Mouse (Mus musculus) MEL (cell line): ENCODE measurements around the gene Yipf4. TPM values are rescaled to one million over a fixed set of nuclear protein-coding genes. Genes with fewer than 3 reads are reported as not detected.

ENCODE experiments used
- DNase-seq: peaks from one replicate; pipeline ENCODE4 v3.0.0; 2011; ENCODE audit warnings: low read depth, low spot score
- H3K27ac ChIP-seq: 2 replicates; pipeline ENCODE4 v1.5.1; 2012; ENCODE audit warnings: low read depth, mild to moderate bottlenecking, control low read depth, low read length, moderate library complexity; ENCODE audit not compliant: control insufficient read depth
- H3K27me3 ChIP-seq, 2 experiments: fragments of 150-350 bp in 1 of 2; sonication (generic) in 1 of 2; 2 replicates each; pipeline ENCODE4 v1.6.1; 2012; ENCODE audit warnings: low read length in 2 of 2, mild to moderate bottlenecking in 2 of 2, improper control_type of control experiment in 1 of 2, moderate library complexity in 1 of 2; ENCODE audit not compliant: insufficient read depth in 2 of 2, control insufficient read depth in 1 of 2
- H3K36me3 ChIP-seq, 2 experiments: 2 replicates each; pipeline ENCODE4 v1.6.1; 2012 to 2014; ENCODE audit warnings: low read length in 2 of 2, improper control_type of control experiment in 1 of 2, inconsistent platforms in 1 of 2, mild to moderate bottlenecking in 1 of 2; ENCODE audit not compliant: insufficient read depth in 2 of 2, control insufficient read depth in 1 of 2
- H3K4me1 ChIP-seq, 2 experiments: fragments of 150-350 bp in 1 of 2; sonication (generic) in 1 of 2; 2 replicates each; pipeline ENCODE4 v1.6.1; 2012; ENCODE audit warnings: low read length in 2 of 2, improper control_type of control experiment in 1 of 2, mild to moderate bottlenecking in 1 of 2; ENCODE audit not compliant: insufficient read depth in 2 of 2, control insufficient read depth in 1 of 2
- H3K4me3 ChIP-seq, 2 experiments: fragments of 150-350 bp in 1 of 2; sonication (generic) in 1 of 2; 2 replicates each; pipeline ENCODE4 v1.5.1; 2012; ENCODE audit warnings: low read depth in 2 of 2, low read length in 2 of 2, mild to moderate bottlenecking in 2 of 2, moderate library complexity in 2 of 2, control low read depth in 1 of 2, improper control_type of control experiment in 1 of 2; ENCODE audit not compliant: control insufficient read depth in 1 of 2, insufficient read depth in 1 of 2
- H3K79me2 ChIP-seq: 2 replicates; pipeline ENCODE4 v1.6.1; 2012; ENCODE audit warnings: mild to moderate bottlenecking, low read length, moderate library complexity; ENCODE audit not compliant: control insufficient read depth, poor library complexity, insufficient read depth
- H3K9ac ChIP-seq: 2 replicates; pipeline ENCODE4 v1.6.1; 2012; ENCODE audit warnings: low read depth, mild to moderate bottlenecking, control low read depth, low read length, moderate library complexity; ENCODE audit not compliant: control insufficient read depth, poor library complexity, severe bottlenecking
- H3K9me3 ChIP-seq: fragments of 150-350 bp; sonication (generic); replicated peaks from 2 replicates; pipeline ENCODE4 v1.6.1; 2012; ENCODE audit warnings: mild to moderate bottlenecking, low read length, improper control_type of control experiment, moderate library complexity; ENCODE audit not compliant: insufficient read depth
- BHLHE40 ChIP-seq: IDR thresholded peaks from 2 replicates; pipeline ENCODE4 v1.6.1; 2012; ENCODE audit warnings: low read depth, mild to moderate bottlenecking, inconsistent platforms, low read length, improper control_type of control experiment, borderline replicate concordance
- CHD1 ChIP-seq: IDR thresholded peaks from 2 replicates; pipeline ENCODE4 v1.6.1; 2012; ENCODE audit warnings: low read depth, mild to moderate bottlenecking, inconsistent platforms, low read length, improper control_type of control experiment
- CHD2 ChIP-seq: IDR thresholded peaks from 2 replicates; pipeline ENCODE4 v1.6.1; 2011; ENCODE audit warnings: low read length, improper control_type of control experiment
- CTCF ChIP-seq, 3 experiments: IDR thresholded peaks in 2 of 3; conservative IDR thresholded peaks in 1 of 3; 2 replicates each; pipeline ENCODE4 v1.5.1; 2011 to 2012; ENCODE audit warnings: low read length in 3 of 3, low read depth in 2 of 3, mild to moderate bottlenecking in 2 of 3, improper control_type of control experiment in 1 of 3, inconsistent platforms in 1 of 3, mixed read lengths in 1 of 3, moderate library complexity in 1 of 3; ENCODE audit not compliant: control insufficient read depth in 1 of 3, insufficient read depth in 1 of 3, poor library complexity in 1 of 3, severe bottlenecking in 1 of 3
- E2F4 ChIP-seq: IDR thresholded peaks from 2 replicates; pipeline ENCODE4 v1.6.1; 2011; ENCODE audit warnings: low read depth, low read length, improper control_type of control experiment, borderline replicate concordance
- ELF1 ChIP-seq: IDR thresholded peaks from 2 replicates; pipeline ENCODE4 v1.6.1; 2014; ENCODE audit warnings: low read depth, mild to moderate bottlenecking, inconsistent platforms, low read length, improper control_type of control experiment, moderate library complexity
- EP300 ChIP-seq, 2 experiments: IDR thresholded peaks; 2 replicates each; pipeline ENCODE4 v1.6.1; 2011; ENCODE audit warnings: improper control_type of control experiment in 2 of 2, low read length in 2 of 2, low read depth in 1 of 2, mild to moderate bottlenecking in 1 of 2
- GABPA ChIP-seq: IDR thresholded peaks from 2 replicates; pipeline ENCODE4 v1.6.1; 2012; ENCODE audit warnings: low read depth, mild to moderate bottlenecking, inconsistent platforms, low read length, improper control_type of control experiment, moderate library complexity
- GATA1 ChIP-seq: IDR thresholded peaks from 2 replicates; pipeline ENCODE4 v1.6.1; 2011; ENCODE audit warnings: low read depth, low read length, improper control_type of control experiment
- HCFC1 ChIP-seq: IDR thresholded peaks from 2 replicates; pipeline ENCODE4 v1.6.1; 2012; ENCODE audit warnings: low read depth, mild to moderate bottlenecking, inconsistent platforms, low read length, improper control_type of control experiment, moderate library complexity
- JUND ChIP-seq: IDR thresholded peaks from 2 replicates; pipeline ENCODE4 v1.6.1; 2011; ENCODE audit warnings: low read depth, mild to moderate bottlenecking, improper control_type of control experiment, low read length
- KAT2A ChIP-seq: conservative IDR thresholded peaks from 2 replicates; pipeline ENCODE4 v1.6.1; 2012; ENCODE audit warnings: low read depth, low read length, improper control_type of control experiment, inconsistent platforms
- MAFK ChIP-seq: IDR thresholded peaks from 2 replicates; pipeline ENCODE4 v1.6.1; 2011; ENCODE audit warnings: low read depth, mild to moderate bottlenecking, low read length, improper control_type of control experiment, borderline replicate concordance
- MAX ChIP-seq: IDR thresholded peaks from 2 replicates; pipeline ENCODE4 v1.6.1; 2011; ENCODE audit warnings: low read length, improper control_type of control experiment
- MXI1 ChIP-seq: IDR thresholded peaks from 2 replicates; pipeline ENCODE4 v1.6.1; 2011; ENCODE audit warnings: mild to moderate bottlenecking, low read depth, low read length, improper control_type of control experiment
- NELFE ChIP-seq: IDR thresholded peaks from 2 replicates; pipeline ENCODE4 v1.6.1; 2011; ENCODE audit warnings: low read depth, low read length, improper control_type of control experiment
- NRF1 ChIP-seq: IDR thresholded peaks from 2 replicates; pipeline ENCODE4 v1.6.1; 2014; ENCODE audit warnings: low read depth, mild to moderate bottlenecking, inconsistent platforms, low read length, improper control_type of control experiment, moderate library complexity; ENCODE audit not compliant: poor library complexity, insufficient read depth, severe bottlenecking
- POLR2A ChIP-seq, 2 experiments: IDR thresholded peaks; 2 replicates each; pipeline ENCODE4 v1.6.1; 2011 to 2012; ENCODE audit warnings: low read length in 2 of 2, mild to moderate bottlenecking in 2 of 2, control low read depth in 1 of 2, improper control_type of control experiment in 1 of 2, low read depth in 1 of 2, moderate library complexity in 1 of 2; ENCODE audit not compliant: control insufficient read depth in 1 of 2, insufficient read depth in 1 of 2, poor library complexity in 1 of 2
- POLR2AphosphoS5 ChIP-seq: IDR thresholded peaks from 2 replicates; pipeline ENCODE4 v1.6.1; 2012; ENCODE audit warnings: low read depth, borderline replicate concordance, mild to moderate bottlenecking, inconsistent platforms, low read length, moderate library complexity, mixed read lengths
- RCOR1 ChIP-seq: IDR thresholded peaks from 2 replicates; pipeline ENCODE4 v1.6.1; 2012; ENCODE audit warnings: low read depth, mild to moderate bottlenecking, inconsistent platforms, low read length, improper control_type of control experiment
- SIN3A ChIP-seq: IDR thresholded peaks from 2 replicates; pipeline ENCODE4 v1.6.1; 2012; ENCODE audit warnings: low read length, improper control_type of control experiment, inconsistent platforms
- TAL1 ChIP-seq: IDR thresholded peaks from 2 replicates; pipeline ENCODE4 v1.6.1; 2012; ENCODE audit warnings: mild to moderate bottlenecking, inconsistent platforms, low read length, moderate library complexity, mixed read lengths
- TCF12 ChIP-seq: IDR thresholded peaks from 2 replicates; pipeline ENCODE4 v1.6.1; 2014; ENCODE audit warnings: low read depth, mild to moderate bottlenecking, inconsistent platforms, low read length, improper control_type of control experiment, moderate library complexity
- UBTF ChIP-seq: IDR thresholded peaks from 2 replicates; pipeline ENCODE4 v1.6.1; 2012; ENCODE audit warnings: low read depth, mild to moderate bottlenecking, inconsistent platforms, low read length, improper control_type of control experiment, moderate library complexity, borderline replicate concordance; ENCODE audit not compliant: insufficient read depth
- ZMIZ1 ChIP-seq: IDR thresholded peaks from 2 replicates; pipeline ENCODE4 v1.6.1; 2012; ENCODE audit warnings: low read depth, mild to moderate bottlenecking, inconsistent platforms, low read length, improper control_type of control experiment, moderate library complexity
- ZNF384 ChIP-seq: IDR thresholded peaks from 2 replicates; pipeline ENCODE4 v1.6.1; 2012; ENCODE audit warnings: low read depth, mild to moderate bottlenecking, inconsistent platforms, low read length, improper control_type of control experiment
- polyA plus RNA-seq, 2 experiments: library from polyadenylated mRNA; stranded (reverse) in 1 of 2; unstranded in 1 of 2; fragments of >175 nt in 1 of 2; fragments of >200 nt in 1 of 2; gene quantifications; 2 replicates each; pipeline versions ENCODE4 v1.2.1 to v1.2.4; 2012; ENCODE audit warnings: low replicate concordance in 2 of 2, low read depth in 1 of 2; ENCODE audit not compliant: insufficient read length in 2 of 2, insufficient read depth in 1 of 2, missing spikeins in 1 of 2
- total RNA-seq: library from RNA; depleted of rRNA; stranded (reverse); fragments of 300-350 nt; gene quantifications from 2 replicates; pipeline ENCODE4 v1.2.3, GENCODE M21; 2012

Yipf4 gene
- total and polyA plus RNA-seq, 3 experiments = 24.3 to 31.7 TPM; not detected in 1

GRCm38 (mm10) chr17:74453928-74454327, 35.4 kb upstream of the Yipf4 start:
- TF ChIP-seq ZNF384 = no peak
- TF ChIP-seq ELF1 = no peak
- no peak for TF ChIP-seq TCF12
- TF ChIP-seq UBTF = no peak
- no peak for TF ChIP-seq SIN3A
- no peak for TF ChIP-seq E2F4
- TF ChIP-seq ZMIZ1 = no peak
- no peak for TF ChIP-seq TAL1
- Histone ChIP-seq H3K4me1 (peaks cover 0 to 12% of the 10 kb centered on the region in 2 experiments; a peak in 2 of 4 replicates), H3K9ac (no peak overlapping the region), H3K9me3 (no peaks in the 10 kb centered on the region), H3K27ac (no peak overlapping the region), H3K36me3 (peaks cover 0 to 8% of the 10 kb centered on the region in 2 experiments; a peak in 2 of 4 replicates), H3K4me3 (no peak overlapping the region), H3K27me3 (no peaks in the 10 kb centered on the region), H3K79me2 (no peaks in the 10 kb centered on the region)
- no peak for DNase-seq

GRCm38 (mm10) chr17:74454660-74455059, 34.6 kb upstream of the Yipf4 start:
- no peaks in the 10 kb centered on the region for H3K79me2 ChIP-seq
- no peak overlapping the region for H3K4me3 ChIP-seq
- H3K36me3 ChIP-seq = peaks cover 0 to 10% of the 10 kb centered on the region in 2 experiments; a peak in 2 of 4 replicates
- DNase-seq = peak; percentile 20
- no peaks in the 10 kb centered on the region for H3K9me3 ChIP-seq
- no peak overlapping the region for H3K9ac ChIP-seq
- no peak for TF ChIP-seq CHD2
- TF ChIP-seq EP300 (IDR thresholded peaks at IDR 0.05; ENCODE audit: low read depth in 1 of 2, low read length in 2 of 2) = peak; percentile 17 to 21; a peak in 2 of 4 replicates
- TF ChIP-seq GABPA = no peak
- TF ChIP-seq ZNF384 = peak; percentile 85
- no peak overlapping the region for H3K27ac ChIP-seq
- H3K4me1 ChIP-seq = peaks cover 0 to 14% of the 10 kb centered on the region in 2 experiments; a peak in 2 of 4 replicates
- no peaks in the 10 kb centered on the region for H3K27me3 ChIP-seq

GRCm38 (mm10) chr17:74455426-74455825, 33.9 kb upstream of the Yipf4 start:
- H3K4me3 ChIP-seq = no peak overlapping the region
- H3K27ac ChIP-seq = no peak overlapping the region
- no peaks in the 10 kb centered on the region for H3K27me3 ChIP-seq
- H3K9ac ChIP-seq = no peak overlapping the region
- H3K79me2 ChIP-seq = no peaks in the 10 kb centered on the region
- peaks cover 0 to 10% of the 10 kb centered on the region in 2 experiments; a peak in 2 of 4 replicates for H3K36me3 ChIP-seq
- H3K9me3 ChIP-seq = no peaks in the 10 kb centered on the region
- DNase-seq = no peak
- TF ChIP-seq RCOR1 (no peak), GABPA (no peak), HCFC1 (no peak), E2F4 (no peak), CHD1 (no peak), BHLHE40 (no peak), KAT2A (no peak), POLR2A (IDR thresholded peaks at IDR 0.05; ENCODE audit: control insufficient read depth in 1 of 2, insufficient read depth in 1 of 2, low read depth in 1 of 2, low read length in 2 of 2, poor library complexity in 1 of 2) (no peak), JUND (no peak), GATA1 (no peak), MAFK (no peak), SIN3A (no peak), TAL1 (no peak), NRF1 (no peak), CTCF (IDR thresholded peaks at IDR 0.05 in 2 of 3, conservative IDR thresholded peaks at IDR 0.05 in 1 of 3; ENCODE audit: control insufficient read depth in 1 of 3, insufficient read depth in 1 of 3, low read depth in 2 of 3, low read length in 3 of 3, poor library complexity in 1 of 3, severe bottlenecking in 1 of 3) (no peak), MAX (no peak), NELFE (no peak), MXI1 (no peak), POLR2AphosphoS5 (no peak)
- H3K4me1 ChIP-seq = peaks cover 0 to 14% of the 10 kb centered on the region in 2 experiments; a peak in 2 of 4 replicates
